Mouse (Mus musculus): ENCODE results near the gene Lhfpl2. TPM values are rescaled to one million over a fixed set of nuclear protein-coding genes. Genes with fewer than 3 reads are reported as not detected.
"Not testable (repeated sequence)": the region's sequence is repeated elsewhere in the genome, so short reads cannot be mapped to it uniquely, and the experiment has no call there.

Gene Lhfpl2
- total RNA-seq (2017): 8.1 and 10.6 TPM in 2 replicates

DNA sequence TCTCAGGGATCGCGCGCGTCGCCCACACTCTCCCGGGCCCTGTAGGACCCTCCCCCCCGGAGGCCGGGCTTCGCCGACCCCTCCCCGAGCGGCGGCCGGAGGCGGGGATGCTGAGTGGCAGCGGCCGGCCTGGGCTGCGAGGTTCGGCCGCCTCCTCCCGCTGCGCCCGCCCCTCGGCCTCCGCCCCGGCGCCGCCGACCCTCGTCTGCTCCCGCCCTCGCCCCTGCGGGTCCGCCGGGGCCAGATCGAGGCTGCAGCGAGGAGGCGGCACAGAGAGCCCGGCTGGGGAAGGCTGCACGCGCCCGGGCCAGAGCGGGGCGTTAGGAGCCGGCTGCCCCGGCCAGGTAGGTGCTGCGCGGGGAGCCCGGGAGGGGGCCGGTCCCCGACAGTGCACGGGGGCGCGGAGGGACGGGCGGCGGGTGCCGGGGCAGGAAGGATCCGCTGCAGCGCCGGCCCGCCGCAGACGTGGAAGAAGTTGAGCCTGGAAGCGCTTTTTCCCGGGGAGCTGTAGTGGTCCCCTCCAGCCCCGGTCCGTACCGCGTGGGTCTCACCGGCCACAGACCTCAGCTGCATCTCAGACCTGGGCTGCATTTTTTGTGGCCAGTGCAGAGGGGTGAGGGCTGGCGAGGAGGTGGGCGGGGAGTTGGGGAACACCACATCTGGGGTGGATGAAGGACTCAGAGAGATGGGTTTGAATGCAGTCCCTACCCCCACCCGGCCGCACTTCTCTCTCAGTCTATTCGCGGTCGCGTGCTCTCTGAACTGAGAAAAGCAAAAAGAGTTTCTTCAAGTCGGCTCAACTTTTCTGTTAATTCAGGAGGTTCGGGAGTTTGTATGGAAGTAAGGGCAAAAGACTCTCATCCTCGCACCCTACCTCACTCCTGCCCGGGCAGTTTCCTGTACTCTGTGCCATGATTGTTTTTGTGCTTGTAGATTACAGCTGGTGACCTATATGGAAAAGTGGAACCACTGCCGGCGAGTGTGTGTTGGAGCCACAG, at the start of gene Lhfpl2:
Gene Lhfpl2 (plus strand): TSS at position 234 of the 998 bp plus-strand sequence.
- ATAC-seq (replicated peaks in 1 of 2; ENCODE audit: insufficient read depth in 1 of 2, low FRiP score in 2 of 2, low TSS enrichment in 1 of 2, low read depth in 1 of 2, poor library complexity in 2 of 2, severe bottlenecking in 2 of 2): peak; percentile 24 to 37; a peak in 2 of 4 replicates

DNA sequence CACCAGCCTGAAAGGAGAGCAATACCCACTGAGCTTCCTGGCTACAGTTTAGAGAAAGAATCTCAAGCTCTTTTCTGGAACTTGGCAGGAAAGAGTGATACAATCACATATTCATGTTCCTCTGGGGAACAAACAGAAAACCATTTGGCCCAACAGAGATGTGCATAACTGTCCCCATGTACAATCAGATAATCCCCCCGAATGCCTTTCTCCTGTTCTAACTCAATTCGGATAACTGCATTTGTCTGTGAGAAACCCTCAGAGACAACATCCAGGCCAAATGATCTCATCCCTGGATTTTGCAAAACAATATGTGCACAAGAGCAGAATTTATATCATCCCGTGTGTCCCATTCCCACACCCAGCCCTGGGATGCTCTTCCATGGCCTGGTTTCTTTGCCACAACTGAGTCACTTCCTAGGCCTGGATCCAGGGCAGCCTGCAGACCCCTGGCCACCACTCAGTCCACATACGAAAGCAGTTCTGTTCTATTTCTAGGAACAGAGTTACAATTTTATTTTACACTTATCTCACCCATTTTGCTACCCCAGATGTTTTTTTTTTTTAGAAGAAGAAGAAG, 45.5 kb upstream of the Lhfpl2 start:
- no peak for ATAC-seq (replicated peaks in 1 of 2; ENCODE audit: insufficient read depth in 1 of 2, low FRiP score in 2 of 2, low TSS enrichment in 1 of 2, low read depth in 1 of 2, poor library complexity in 2 of 2, severe bottlenecking in 2 of 2)

DNA sequence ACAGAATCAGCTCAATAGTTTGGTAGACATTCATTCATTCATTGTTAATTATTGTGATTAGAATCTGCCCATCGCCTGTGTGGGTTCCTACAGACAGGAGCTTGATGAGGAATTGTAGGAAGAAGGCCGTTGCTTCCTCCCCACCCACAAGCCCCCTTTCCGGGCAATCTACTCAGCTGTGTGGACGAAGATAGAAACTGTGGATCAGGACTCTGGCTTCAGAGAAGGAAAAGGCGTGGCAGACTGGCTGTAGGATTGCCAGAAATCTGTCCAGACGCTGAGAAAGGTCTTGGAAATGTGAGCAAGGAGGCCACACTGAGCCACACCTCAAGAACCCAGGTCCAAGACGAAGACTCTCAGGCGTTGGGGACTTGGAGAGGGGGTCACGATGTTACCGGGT, 43.6 kb upstream of the Lhfpl2 start:
- no peak for ATAC-seq (replicated peaks in 1 of 2; ENCODE audit: insufficient read depth in 1 of 2, low FRiP score in 2 of 2, low TSS enrichment in 1 of 2, low read depth in 1 of 2, poor library complexity in 2 of 2, severe bottlenecking in 2 of 2)

DNA sequence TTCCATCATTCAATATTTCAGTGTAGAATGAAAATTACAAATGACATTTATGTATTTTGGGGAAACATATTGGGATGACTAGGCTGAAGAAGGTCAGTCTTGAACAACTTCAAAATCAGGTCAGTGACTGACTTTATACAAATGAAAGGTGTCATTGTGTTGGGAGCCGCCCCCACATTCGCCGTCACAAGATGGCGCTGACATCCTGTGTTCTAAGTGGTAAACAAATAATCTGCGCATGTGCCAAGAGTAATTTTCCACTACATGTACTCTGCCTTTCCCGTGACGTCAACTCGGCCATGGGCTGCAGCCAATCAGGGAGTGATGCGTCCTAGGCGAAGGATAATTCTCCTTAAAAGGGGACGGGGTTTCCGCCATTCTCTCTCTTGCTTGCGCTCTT, 33.0 kb upstream of the Lhfpl2 start:
- ATAC-seq (replicated peaks in 1 of 2; ENCODE audit: insufficient read depth in 1 of 2, low FRiP score in 2 of 2, low TSS enrichment in 1 of 2, low read depth in 1 of 2, poor library complexity in 2 of 2, severe bottlenecking in 2 of 2): not testable (repeated sequence)

DNA sequence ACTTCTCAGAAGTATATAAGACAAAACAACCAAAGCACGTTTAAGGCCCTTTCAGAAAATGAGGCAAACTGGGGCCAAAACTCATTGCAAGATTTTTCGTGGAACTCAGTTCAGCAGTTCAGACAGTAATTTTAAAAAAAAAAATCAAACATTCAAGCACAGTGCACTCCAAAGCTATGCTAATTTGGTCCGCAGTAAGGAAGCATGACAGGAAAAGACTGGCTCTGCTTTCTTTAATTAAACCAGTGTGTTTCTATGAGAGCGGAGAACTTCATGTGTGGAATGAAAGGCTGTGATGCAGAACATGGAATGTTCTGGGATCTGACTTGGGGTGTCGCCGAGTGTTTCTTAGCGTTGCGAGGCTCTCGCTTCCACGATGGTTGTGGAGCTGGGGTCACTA, 28.4 kb upstream of the Lhfpl2 start:
- ATAC-seq (replicated peaks in 1 of 2; ENCODE audit: insufficient read depth in 1 of 2, low FRiP score in 2 of 2, low TSS enrichment in 1 of 2, low read depth in 1 of 2, poor library complexity in 2 of 2, severe bottlenecking in 2 of 2): no peak

DNA sequence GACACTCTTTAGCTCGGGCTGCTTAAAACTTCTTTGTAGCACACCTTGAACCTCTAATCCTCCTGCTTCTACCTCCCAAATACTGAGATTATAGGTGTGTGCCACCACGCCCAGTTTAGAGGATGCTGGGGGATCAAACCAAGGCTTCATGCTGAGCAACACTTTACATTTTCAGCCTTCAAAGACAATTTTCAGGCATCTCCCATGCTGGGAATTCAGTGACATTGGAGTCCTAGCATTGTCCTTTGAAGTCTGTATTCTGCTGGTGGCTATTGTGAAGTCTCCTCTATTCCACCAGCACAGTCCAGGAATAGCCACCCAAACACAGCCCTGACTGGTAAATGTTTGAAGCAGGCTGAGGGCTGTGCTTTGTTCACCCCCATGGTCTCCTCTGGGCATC, 27.0 kb upstream of the Lhfpl2 start:
- no peak for ATAC-seq (replicated peaks in 1 of 2; ENCODE audit: insufficient read depth in 1 of 2, low FRiP score in 2 of 2, low TSS enrichment in 1 of 2, low read depth in 1 of 2, poor library complexity in 2 of 2, severe bottlenecking in 2 of 2)

DNA sequence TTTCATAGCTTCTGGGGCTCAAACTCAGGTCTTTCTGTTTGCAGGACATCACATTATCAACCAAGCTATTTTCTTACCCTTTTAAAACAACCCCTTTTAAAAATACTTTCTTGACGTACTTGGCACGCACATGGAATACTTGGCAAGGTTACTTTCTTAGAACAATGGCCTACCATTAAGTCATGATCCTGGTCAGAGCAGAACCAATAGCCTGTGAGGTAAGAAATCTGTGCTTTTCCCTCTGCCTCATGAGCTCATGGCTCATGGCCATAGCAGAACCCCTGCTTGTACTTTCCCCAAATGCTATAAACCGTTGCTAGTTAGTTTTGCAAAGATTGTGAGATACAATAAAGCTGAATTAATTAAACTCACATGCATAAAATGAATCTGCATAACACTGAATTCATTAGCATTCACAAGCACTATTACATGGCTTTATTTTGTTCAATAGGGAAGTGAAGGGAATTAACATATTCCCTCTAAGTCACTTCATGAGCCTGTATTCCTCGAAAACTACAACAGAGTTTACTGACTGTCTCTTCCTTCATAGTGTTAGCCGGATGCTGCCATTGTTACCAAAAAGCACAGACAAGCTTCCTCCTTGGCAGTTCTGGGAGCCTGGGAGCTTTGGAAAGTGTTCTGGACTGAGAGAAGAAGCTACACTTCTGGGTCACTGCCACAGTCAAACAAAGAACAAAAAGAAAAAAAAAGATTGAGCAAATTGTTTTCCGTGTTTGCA, 20.1 kb upstream of the Lhfpl2 start:
- ATAC-seq (replicated peaks in 1 of 2; ENCODE audit: insufficient read depth in 1 of 2, low FRiP score in 2 of 2, low TSS enrichment in 1 of 2, low read depth in 1 of 2, poor library complexity in 2 of 2, severe bottlenecking in 2 of 2): no peak

DNA sequence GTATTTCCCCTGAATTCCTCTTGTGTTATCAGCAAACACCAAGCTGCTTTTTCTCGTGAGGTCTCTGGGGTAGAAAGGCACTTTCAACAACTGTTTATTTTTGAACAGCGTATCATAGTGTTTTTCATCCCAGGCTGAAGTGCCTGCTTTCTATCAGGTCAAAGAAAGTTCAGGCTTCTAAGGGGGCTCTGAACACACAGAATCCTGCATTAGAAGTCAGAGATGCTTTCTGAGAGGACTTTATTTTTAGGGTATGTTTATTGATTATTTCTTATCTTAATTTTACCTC, 19.6 kb upstream of the Lhfpl2 start:
- no peak for ATAC-seq (replicated peaks in 1 of 2; ENCODE audit: insufficient read depth in 1 of 2, low FRiP score in 2 of 2, low TSS enrichment in 1 of 2, low read depth in 1 of 2, poor library complexity in 2 of 2, severe bottlenecking in 2 of 2)

DNA sequence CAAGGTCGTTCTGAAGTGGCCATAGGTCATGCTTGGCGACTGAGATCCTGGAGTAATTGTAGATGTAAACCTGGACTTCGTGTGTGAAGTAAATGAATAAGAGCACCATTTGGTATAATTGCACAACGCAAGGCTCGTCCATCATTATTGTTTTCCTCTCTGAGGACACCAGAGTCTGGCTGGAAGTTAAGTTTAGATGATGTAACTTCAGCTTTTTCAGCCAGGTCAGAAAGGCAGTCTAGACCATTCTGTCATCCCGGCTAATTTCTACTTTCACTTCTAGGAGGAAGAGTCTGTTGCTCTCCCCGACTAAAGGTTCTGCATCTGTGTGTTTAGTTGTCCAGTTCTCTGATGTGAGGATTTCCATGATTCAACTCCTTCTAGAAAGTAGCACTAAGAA, 7.6 kb upstream of the Lhfpl2 start:
- ATAC-seq (replicated peaks in 1 of 2; ENCODE audit: insufficient read depth in 1 of 2, low FRiP score in 2 of 2, low TSS enrichment in 1 of 2, low read depth in 1 of 2, poor library complexity in 2 of 2, severe bottlenecking in 2 of 2): peak; percentile 39 to 49; a peak in 3 of 4 replicates

DNA sequence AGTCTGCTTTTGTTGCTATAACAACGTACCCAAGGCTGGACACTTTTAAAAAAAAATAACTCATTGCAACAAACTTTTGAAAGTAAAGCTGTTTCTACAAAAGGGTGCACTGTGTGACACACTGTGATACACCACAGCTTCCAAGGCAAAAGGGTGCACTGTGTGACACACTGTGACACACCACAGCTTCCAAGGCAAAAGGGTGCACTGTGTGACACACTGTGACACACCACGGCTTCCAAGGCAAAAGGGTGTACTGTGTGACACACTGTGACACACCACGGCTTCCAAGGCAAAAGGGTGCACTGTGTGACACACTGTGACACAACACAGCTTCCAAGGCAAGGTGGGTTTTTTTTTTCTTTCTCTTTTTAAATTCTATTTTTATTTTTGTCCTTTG, 6.8 kb upstream of the Lhfpl2 start:
- no peak for ATAC-seq (replicated peaks in 1 of 2; ENCODE audit: insufficient read depth in 1 of 2, low FRiP score in 2 of 2, low TSS enrichment in 1 of 2, low read depth in 1 of 2, poor library complexity in 2 of 2, severe bottlenecking in 2 of 2)

DNA sequence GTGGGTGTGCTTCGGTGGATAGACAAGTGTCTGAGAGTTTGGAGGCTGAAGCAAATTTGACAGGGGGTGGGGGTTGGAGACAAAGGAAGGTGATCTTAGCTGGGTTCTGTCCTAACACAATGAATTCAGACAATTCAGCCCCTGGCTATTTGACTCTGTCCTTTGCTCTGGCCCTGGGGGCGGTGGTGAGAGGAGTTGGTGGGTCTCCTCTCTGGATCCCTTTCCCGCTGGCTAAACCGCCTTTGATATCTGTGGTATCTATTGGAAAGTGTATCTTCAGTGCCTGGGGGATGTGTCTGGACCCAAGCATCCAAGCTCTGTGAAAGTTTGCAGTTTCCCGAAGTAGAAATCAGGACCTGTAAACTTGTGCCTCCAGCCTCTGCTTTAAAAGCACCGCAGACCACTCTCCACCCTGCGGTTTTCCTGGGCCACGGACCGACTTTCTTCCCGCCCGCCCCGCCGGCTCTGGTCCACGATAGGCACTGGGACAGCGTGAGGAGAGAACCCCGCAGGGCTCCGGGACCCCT, 497 bp upstream of the Lhfpl2 start:
- peak in 1 of 2 experiments; percentile 38; a peak in 2 of 4 replicates for ATAC-seq (replicated peaks in 1 of 2; ENCODE audit: insufficient read depth in 1 of 2, low FRiP score in 2 of 2, low TSS enrichment in 1 of 2, low read depth in 1 of 2, poor library complexity in 2 of 2, severe bottlenecking in 2 of 2)

DNA sequence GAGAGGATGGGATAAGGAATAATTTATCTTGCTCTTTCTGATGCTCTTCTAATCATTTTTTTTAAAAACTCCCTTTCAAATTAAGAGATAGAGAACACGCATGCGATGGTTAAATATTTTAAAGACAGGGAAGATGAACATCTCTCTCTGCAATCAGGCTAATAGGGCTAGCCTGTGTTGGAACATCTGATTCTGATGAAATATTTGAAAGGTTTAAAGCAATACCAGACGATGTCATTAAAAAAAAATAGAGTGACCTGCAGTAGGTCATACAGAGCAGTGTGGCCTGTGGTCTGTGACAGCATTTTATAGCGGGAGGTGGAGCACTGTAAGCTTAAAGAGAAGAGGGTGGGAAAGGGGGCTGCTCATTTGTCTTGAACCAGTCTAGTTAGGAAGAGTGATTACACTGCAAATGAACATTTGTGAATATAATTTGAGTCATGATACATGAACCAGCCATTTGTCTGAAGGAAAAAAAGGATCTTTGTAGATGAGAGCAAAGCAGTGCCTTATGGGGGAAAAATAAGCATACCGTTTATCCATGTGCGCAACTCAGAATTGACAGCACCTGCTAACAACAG, 1.1 kb downstream of the Lhfpl2 start:
- ATAC-seq (replicated peaks in 1 of 2; ENCODE audit: insufficient read depth in 1 of 2, low FRiP score in 2 of 2, low TSS enrichment in 1 of 2, low read depth in 1 of 2, poor library complexity in 2 of 2, severe bottlenecking in 2 of 2): no peak

DNA sequence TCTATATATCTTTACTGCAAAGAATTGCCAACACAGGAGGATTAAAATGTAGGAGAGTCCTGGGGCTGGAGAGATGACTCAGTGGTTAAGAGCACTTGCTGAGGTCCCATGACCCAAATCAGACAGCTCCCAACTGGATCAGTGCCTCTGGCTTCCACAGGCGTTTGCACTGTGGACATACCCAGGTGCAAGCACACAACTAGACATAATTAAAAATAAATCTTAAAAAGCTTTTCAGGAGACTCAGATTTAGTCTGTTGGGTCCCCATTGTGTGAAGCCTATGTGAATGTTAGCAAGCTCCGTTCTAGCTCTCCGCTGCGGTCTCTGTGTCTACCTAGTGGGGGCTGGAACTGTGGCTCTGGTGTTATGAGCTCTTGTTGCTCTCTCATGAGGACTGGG, 1.8 kb downstream of the Lhfpl2 start:
- ATAC-seq (replicated peaks in 1 of 2; ENCODE audit: insufficient read depth in 1 of 2, low FRiP score in 2 of 2, low TSS enrichment in 1 of 2, low read depth in 1 of 2, poor library complexity in 2 of 2, severe bottlenecking in 2 of 2): no peak

DNA sequence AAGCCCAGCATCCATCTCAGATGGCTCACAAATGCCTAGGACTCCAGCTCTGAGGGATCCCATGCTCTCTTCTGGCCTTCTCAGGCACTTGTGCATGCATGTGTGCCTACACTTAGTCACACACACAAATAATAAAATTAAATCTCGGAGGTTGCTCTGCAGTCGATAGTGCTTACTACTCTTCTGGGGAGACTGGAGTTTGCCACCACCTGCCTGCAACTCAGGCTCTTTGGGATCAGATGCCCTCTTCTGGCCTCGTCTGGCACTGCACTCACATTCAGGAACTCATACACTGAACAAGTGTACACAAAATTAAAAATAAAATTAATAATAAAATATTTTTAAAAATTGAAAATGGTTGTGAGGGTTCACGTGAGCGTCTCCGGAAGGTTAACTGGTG, 2.2 kb downstream of the Lhfpl2 start:
- no peak for ATAC-seq (replicated peaks in 1 of 2; ENCODE audit: insufficient read depth in 1 of 2, low FRiP score in 2 of 2, low TSS enrichment in 1 of 2, low read depth in 1 of 2, poor library complexity in 2 of 2, severe bottlenecking in 2 of 2)

DNA sequence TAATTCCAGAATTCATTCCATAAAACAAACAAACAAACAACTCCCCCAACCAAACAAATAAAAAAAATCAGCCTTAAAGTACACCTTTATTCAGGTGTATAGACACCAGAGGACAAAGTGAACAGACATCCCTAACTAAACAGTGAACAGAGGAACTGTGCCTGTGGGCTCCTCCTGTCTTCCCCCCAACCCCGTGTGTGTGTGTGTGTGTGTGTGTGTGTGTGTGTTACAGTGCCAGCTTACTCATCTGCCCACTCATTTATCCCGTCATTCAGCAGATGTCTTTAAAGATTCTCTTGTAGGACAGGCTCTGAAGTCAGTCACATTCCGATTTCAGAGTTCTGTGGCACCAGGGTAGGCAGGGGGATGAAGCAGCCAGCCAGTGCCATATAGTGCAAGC, 2.9 kb downstream of the Lhfpl2 start:
- ATAC-seq (replicated peaks in 1 of 2; ENCODE audit: insufficient read depth in 1 of 2, low FRiP score in 2 of 2, low TSS enrichment in 1 of 2, low read depth in 1 of 2, poor library complexity in 2 of 2, severe bottlenecking in 2 of 2): no peak

DNA sequence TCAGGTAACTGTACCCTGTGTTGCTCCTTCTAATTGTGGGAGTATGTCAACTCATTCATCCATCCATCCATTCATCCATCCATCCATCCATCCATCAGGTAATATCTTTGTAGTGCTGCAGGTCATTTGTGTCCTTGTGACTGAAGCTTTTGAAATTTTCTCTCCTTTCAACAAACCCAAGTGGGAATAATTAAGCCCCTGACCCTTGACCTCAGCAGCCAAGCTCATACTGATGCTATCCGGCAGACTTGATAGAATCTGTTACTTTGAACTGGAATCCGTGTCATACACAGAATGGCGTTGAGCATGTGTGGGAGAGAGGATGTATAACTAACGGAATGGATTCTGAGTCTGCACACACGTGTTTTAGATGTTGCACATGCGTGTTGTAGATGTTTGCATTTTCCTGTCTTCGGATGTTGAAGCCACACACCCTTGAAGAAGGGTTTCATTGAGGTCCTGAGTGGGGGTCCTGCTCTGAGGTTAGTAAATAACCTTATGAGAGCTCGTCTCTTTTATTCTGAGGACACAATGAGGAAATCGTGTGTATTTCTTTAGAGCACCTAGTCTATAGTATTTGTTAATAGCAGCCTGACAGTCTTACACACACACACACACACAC, 3.8 kb downstream of the Lhfpl2 start:
- ATAC-seq (replicated peaks in 1 of 2; ENCODE audit: insufficient read depth in 1 of 2, low FRiP score in 2 of 2, low TSS enrichment in 1 of 2, low read depth in 1 of 2, poor library complexity in 2 of 2, severe bottlenecking in 2 of 2): no peak
